Mouse (Mus musculus) liver, embryonic 18 days (tissue): ENCODE measurements around the gene Shisa7. TPM values are rescaled to one million over a fixed set of nuclear protein-coding genes. Genes with fewer than 3 reads are reported as not detected.

ENCODE experiments used
- polyA plus RNA-seq: library from polyadenylated mRNA; depleted of rRNA; stranded (reverse); fragments of >200 nt; gene quantifications from 2 replicates; pipeline ENCODE4 v1.2.3, GENCODE M21; 2012; rRNA removed

Gene Shisa7
- 0.08 and 0.18 TPM in 2 replicates for polyA plus RNA-seq

DNA sequence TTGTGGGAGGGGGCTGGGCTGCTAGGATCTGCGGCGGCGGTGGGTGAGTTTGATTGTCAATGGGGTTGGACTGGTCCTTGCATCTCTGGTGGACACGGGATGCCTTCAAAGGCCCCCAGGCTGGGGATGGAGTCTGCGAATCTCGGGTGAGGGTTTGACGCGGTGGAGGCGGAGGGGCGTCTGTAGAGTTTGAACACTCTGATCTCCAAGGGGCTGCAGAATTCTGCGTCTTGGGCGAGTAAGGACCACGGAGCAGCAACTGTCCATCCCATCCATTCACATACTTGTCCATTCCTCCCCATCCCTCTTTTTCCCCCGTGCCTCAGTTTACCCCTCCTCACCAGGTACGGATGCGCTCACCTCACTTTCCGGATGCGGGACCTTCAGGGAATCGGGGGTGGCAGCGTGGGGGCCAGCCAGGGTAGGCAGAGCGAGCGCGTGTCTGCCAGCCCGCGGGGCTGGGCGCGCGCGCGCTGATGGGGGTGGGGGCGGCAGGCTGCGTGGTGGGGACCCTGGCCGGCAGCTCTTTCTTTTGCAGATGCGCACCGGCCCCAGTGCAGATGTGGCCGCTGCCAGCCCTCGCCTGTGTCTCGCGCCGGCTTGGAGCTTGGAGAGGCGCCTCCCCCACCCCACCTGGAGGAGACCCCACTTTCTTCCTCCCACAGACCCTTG, at the start of gene Shisa7:
Gene Shisa7, minus strand, starts transcription at position 452 of the 672 bp plus-strand sequence.

DNA sequence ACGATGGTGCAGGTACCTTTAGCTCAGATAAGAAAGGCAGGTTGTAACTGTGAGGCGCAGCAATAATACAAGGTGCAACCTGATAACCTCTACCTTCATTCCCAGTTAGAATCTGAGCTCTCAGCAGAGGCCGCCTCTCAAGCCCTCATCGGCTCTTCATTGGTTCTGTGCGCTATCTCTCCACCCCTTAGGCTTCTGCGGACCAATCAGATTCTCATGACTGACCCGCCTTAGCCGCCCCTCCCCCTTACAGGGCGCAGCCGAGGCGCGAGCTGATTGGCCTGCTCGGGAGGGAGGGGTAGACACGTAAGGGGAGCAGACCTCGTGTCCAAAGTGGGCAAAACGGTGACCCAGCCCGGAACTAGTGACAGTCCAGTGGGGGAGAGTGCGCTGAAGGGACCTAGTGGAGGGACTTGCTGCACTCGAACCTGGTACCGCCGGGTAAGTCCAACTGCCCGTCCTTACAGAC, 32.3 kb upstream of the Shisa7 start, which contains the start of gene Isoc2a:
Gene Isoc2a, plus strand, starts transcription at position 401 of the 469 bp plus-strand sequence.

DNA sequence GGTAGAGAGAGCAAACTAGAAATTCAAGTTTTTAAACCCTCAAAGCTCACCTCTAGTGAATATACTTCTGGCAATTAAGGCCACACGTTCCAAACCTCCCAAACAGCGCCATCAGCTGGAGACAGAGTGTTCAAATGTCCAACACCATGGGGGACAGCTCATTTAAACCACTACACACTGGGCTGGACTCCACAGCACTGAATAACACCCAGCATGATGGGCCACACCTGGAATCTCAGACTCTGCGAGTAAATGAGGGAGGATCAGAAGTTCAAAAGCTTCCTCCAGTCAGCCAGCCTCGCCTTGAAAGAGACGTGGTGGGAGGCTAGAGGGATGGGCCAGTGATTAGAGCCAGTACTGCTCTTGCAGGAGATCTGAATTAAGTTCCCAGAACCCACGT, 25.6 kb upstream of the Shisa7 start, which contains the start of gene Isoc2b:
Gene Isoc2b, minus strand, starts transcription at position 126 of the 400 bp plus-strand sequence.

DNA sequence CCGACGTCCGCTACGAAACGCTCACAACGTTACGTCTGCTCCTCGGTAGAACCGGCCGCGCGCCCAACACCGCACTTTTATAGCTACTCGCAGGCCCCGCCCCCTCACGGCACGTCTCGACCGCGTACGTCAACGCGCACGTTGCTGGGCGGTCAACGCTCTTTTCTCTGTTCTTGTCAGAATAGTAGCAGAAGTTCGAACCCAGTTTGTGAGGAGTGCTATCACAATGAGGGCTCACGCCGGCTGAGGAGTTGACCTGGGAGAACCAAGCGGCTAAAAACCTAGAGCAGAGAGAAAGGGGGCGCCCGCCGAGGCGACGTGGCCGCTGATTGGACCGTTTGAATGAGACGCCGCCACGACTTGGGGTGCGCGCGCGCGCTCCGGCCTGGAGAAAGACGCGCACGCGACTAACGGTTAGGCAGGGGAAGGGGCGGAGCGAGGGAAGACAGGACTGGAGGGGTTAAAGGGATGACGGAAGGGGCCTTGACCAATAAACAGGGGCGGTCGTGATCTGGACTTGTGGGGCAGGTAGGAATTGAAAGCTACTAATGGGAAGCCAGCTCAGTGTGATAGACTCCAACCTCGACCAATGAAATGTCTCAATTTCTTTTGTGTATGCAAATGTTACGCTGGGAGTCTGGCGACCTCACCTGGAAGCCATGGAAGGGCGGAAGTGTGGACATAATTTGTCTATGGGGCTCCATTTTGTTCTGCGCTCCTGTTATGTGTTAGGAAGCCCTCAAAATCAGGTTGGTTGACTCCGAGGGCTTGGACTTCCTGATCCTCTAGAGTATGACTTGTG, 32.0 kb downstream of the Shisa7 start, which contains the start of gene Ube2s:
Gene Ube2s, minus strand, starts transcription at position 288 of the 802 bp plus-strand sequence.

DNA sequence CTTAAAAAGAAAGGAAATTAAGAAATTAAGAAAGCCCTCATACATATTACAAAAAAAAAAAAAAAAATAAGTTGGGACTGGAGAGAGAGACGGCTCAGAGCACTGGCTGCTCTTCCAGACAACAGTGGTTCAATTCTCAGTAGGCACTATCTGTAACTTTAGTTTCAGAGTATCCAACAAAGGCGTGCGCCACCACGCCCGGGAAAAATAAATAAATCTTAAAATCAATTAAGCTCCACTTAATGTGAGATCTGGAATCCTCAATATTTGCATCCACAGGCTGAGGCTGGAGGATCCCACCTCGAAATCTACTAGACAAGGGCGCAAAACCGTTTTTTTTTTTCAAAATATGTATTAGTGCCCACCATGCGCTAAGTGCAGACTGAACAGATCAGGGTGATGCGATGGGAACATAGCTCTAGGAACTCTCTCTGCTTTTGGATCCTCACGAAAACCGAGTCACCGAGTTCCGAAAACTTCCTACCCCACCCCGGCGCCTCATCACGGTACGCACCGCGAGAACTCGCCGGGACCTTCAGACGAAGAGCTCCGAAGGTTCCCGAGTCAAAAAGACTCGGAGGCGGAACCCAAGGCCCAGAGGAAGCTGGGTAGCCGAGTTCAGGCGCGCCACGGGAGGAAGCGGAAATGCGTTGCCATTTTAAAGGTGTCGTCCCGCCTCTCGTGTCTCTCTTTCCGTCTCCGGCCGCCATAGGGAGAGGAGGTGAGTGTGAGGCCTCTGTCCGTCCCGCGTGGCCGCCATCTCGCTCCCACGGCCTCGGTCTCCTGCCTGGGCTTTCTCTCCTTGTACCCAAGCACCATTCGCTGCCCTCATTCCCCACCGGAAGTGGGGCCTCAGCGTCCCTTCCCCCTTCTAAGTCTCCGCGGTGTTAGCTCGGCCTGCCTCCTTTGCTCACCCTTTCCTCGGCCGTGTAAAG, 52.0 kb downstream of the Shisa7 start, which contains the start of gene Rpl28:
Gene Rpl28, plus strand, starts transcription at position 597 of the 935 bp plus-strand sequence.

DNA sequence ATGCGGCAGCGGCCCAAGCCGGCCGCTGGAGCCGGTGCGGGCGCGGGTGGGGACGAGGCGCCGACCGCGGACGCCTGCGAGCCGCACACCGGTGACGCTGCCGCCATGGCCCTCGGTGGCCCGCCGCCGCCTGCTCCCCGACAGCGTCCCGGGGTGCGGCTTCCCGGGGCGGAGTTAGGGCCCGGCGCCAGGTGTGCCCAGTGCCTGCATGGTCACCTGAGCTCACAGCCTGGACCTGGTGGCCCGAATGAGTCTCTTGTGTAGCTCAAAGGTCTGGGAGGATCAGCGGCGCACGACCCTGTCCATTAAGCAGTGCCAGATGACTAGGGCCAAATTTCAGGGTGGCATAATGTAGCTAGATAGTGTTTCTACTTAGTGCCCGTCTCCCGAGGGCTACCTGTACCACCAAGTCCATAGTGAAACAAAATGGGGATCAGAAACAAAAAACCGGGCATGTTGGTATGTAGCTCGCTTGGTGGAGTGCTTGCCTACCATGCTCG, 55.0 kb downstream of the Shisa7 start, which contains the start of gene Tmem238:
Gene Tmem238, minus strand, starts transcription at position 221 of the 500 bp plus-strand sequence.

DNA sequence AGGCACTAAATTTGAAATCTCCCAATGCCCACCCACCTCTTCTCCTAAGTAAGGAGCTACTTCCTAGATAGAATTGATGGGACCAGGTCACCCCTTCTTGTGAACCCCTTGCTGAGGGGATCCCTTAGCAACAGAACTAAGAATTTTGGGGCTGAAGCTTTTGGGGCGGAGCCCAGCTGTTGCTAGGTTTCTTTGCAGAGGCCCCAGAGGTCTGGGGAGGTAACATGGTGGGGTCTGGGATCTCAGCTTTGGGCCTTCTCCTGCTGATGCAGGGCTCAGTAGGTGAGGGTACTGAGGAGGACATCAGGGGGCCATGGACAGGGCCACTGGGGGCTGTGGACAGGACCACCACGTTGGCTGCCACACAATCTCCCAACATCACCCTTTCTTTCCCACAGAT, 61.7 kb downstream of the Shisa7 start, which contains the start of the genes Il11 and Tmem190:
Gene Il11, minus strand, starts transcription at position 101 of the 400 bp plus-strand sequence.
Gene Tmem190, plus strand, starts transcription at position 179 of the 400 bp plus-strand sequence.

Other genes with a start within 250 kb of the Shisa7 start
- 0.01 and 0.04 TPM in 2 replicates for gene Ptprh, start 240.7 kb downstream of the Shisa7 start, polyA plus RNA-seq
- 36.5 and 38.2 TPM in 2 replicates for gene Tmem86b, start 213.3 kb downstream of the Shisa7 start, polyA plus RNA-seq
- 28.8 and 34.0 TPM in 2 replicates for gene Ppp6r1, start 185.7 kb downstream of the Shisa7 start, polyA plus RNA-seq
- gene Hspbp1, start 159.6 kb downstream of the Shisa7 start, polyA plus RNA-seq, result 20.4 and 21.6 TPM in 2 replicates
- 0.31 and 0.32 TPM in 2 replicates for gene Brsk1, start 154.1 kb downstream of the Shisa7 start, polyA plus RNA-seq
- 0.74 and 0.80 TPM in 2 replicates for gene Tmem150b, start 119.4 kb downstream of the Shisa7 start, polyA plus RNA-seq
- 53.8 and 67.2 TPM in 2 replicates for gene Kmt5c, start 104.6 kb downstream of the Shisa7 start, polyA plus RNA-seq
- gene Cox6b2, start 91.6 kb downstream of the Shisa7 start, polyA plus RNA-seq, result 80.4 and 84.3 TPM in 2 replicates
- 0.01 TPM in 1 of 2 replicates, not detected in the other for gene Fam71e2, start 73.4 kb downstream of the Shisa7 start, polyA plus RNA-seq
- gene Il11, start 61.8 kb downstream of the Shisa7 start, polyA plus RNA-seq, result 0.02 and 0.13 TPM in 2 replicates
- not detected in 2 replicates for gene Tmem190, start 61.8 kb downstream of the Shisa7 start, polyA plus RNA-seq
- 11.3 and 11.9 TPM in 2 replicates for gene Tmem238, start 55.0 kb downstream of the Shisa7 start, polyA plus RNA-seq
- gene Rpl28, start 51.8 kb downstream of the Shisa7 start, polyA plus RNA-seq, result 244 and 284 TPM in 2 replicates
- 252 and 281 TPM in 2 replicates for gene Ube2s, start 32.1 kb downstream of the Shisa7 start, polyA plus RNA-seq
- 5.7 and 6.4 TPM in 2 replicates for gene Isoc2b, start 25.6 kb upstream of the Shisa7 start, polyA plus RNA-seq
- 29.3 and 33.2 TPM in 2 replicates for gene Isoc2a, start 32.5 kb upstream of the Shisa7 start, polyA plus RNA-seq
- 0.03 and 0.05 TPM in 2 replicates for gene Gm36210, start 61.8 kb upstream of the Shisa7 start, polyA plus RNA-seq
- gene Zfp628, start 70.5 kb upstream of the Shisa7 start, polyA plus RNA-seq, result 2.1 and 2.5 TPM in 2 replicates
- 0.61 and 0.77 TPM in 2 replicates for gene Nat14, start 77.3 kb upstream of the Shisa7 start, polyA plus RNA-seq
- 0.25 and 0.30 TPM in 2 replicates for gene Ssc5d, start 81.1 kb upstream of the Shisa7 start, polyA plus RNA-seq
- 0.06 TPM in 1 of 2 replicates, not detected in the other for gene Sbk2, start 119.7 kb upstream of the Shisa7 start, polyA plus RNA-seq
- gene Sbk3, start 126.5 kb upstream of the Shisa7 start, polyA plus RNA-seq, result 0.01 TPM in 2 replicates
- gene Zfp579, start 151.5 kb upstream of the Shisa7 start, polyA plus RNA-seq, result 8.2 and 11.4 TPM in 2 replicates
- 10.6 and 11.9 TPM in 2 replicates for gene Zfp524, start 169.7 kb upstream of the Shisa7 start, polyA plus RNA-seq
- 11.8 and 13.2 TPM in 2 replicates for gene Fiz1, start 170.0 kb upstream of the Shisa7 start, polyA plus RNA-seq
- 0.10 TPM in 1 of 2 replicates, not detected in the other for gene Gm44973, start 170.8 kb upstream of the Shisa7 start, polyA plus RNA-seq
- 5.6 and 7.4 TPM in 2 replicates for gene Zfp865, start 175.7 kb upstream of the Shisa7 start, polyA plus RNA-seq
- 0.32 and 0.41 TPM in 2 replicates for gene Ccdc106, start 175.9 kb upstream of the Shisa7 start, polyA plus RNA-seq
- gene 4632433K11Rik, start 189.4 kb upstream of the Shisa7 start, polyA plus RNA-seq, result not detected in 2 replicates
- gene Zfp784, start 193.8 kb upstream of the Shisa7 start, polyA plus RNA-seq, result 1.6 and 1.7 TPM in 2 replicates
- 1.6 TPM in 2 replicates for gene Zfp580, start 206.8 kb upstream of the Shisa7 start, polyA plus RNA-seq
- gene U2af2, start 217.4 kb upstream of the Shisa7 start, polyA plus RNA-seq, result 90.0 and 99.7 TPM in 2 replicates
- 42.2 and 48.3 TPM in 2 replicates for gene Epn1, start 235.5 kb upstream of the Shisa7 start, polyA plus RNA-seq